Mouse (Mus musculus): Measurements from ENCODE around the gene Figla. TPM values are rescaled to one million over a fixed set of nuclear protein-coding genes. Genes with fewer than 3 reads are reported as not detected.

Figla gene
- polyA plus RNA-seq, 1 experiment = 0.99 TPM

DNA sequence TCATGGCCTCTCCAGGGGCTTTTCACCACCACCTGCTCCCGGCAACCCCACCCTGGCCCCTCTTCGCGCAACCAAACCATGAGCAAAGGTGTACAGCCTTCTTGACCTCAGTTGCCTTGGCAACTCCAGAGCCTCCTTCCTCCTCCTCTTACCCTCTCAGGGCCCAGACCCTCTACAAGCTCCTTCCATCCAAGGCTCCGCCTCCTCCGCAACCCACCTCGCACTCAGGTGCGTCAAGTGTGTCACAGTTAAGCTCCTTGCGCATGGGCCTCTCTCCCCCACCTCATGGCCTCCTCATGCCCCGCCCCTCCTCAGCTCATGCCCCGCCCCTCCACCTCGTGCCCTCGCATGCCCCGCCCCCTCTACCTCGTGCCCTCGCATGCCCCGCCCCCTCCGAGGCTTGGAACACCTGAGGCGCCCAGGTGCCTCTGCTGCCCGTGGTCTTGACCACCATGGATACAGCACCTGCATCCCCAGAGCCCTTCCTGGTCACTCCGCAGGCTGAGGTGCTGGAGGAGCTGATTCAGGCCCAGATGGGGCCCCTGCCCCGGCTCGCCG, 901 bp downstream of the Figla start:
- TF ChIP-seq CTCF (IDR thresholded peaks at IDR 0.05; ENCODE audit: control insufficient read depth, insufficient read depth, insufficient replicate concordance, low read depth, low read length) (no peak), POLR2A (IDR thresholded peaks at IDR 0.05; ENCODE audit: control insufficient read depth, low read depth, low read length) (peak; percentile 58; the same call in 1 of the 2 replicates)
- H3K4me3 ChIP-seq (ENCODE audit: control insufficient read depth, low read depth, low read length) = peak overlapping the region; percentile 83
- H3K27ac ChIP-seq (ENCODE audit: control insufficient read depth, insufficient read depth, low read depth, low read length) = peak overlapping the region; percentile 23; the same call in 1 of the 2 replicates
- H3K27me3 ChIP-seq (ENCODE audit: control insufficient read depth, insufficient read depth, low read length) = no peaks in the 10 kb centered on the region
- peaks cover 10% of the 10 kb centered on the region for H3K4me1 ChIP-seq (ENCODE audit: control insufficient read depth, insufficient read depth, low read length)
- no peaks in the 10 kb centered on the region for H3K36me3 ChIP-seq (ENCODE audit: control insufficient read depth, insufficient read depth, low read length)

GRCm38 (mm10) chr6:86019415-86020237, 3.7 kb downstream of the Figla start:
- H3K27ac ChIP-seq (ENCODE audit: control insufficient read depth, insufficient read depth, low read depth, low read length) = no peak overlapping the region
- no peaks in the 10 kb centered on the region for H3K27me3 ChIP-seq (ENCODE audit: control insufficient read depth, insufficient read depth, low read length)
- TF ChIP-seq POLR2A (IDR thresholded peaks at IDR 0.05; ENCODE audit: control insufficient read depth, low read depth, low read length) (no peak), CTCF (IDR thresholded peaks at IDR 0.05; ENCODE audit: control insufficient read depth, insufficient read depth, insufficient replicate concordance, low read depth, low read length) (no peak)
- H3K36me3 ChIP-seq (ENCODE audit: control insufficient read depth, insufficient read depth, low read length) = no peaks in the 10 kb centered on the region
- H3K4me3 ChIP-seq (ENCODE audit: control insufficient read depth, low read depth, low read length) = no peak overlapping the region
- peaks cover 10% of the 10 kb centered on the region for H3K4me1 ChIP-seq (ENCODE audit: control insufficient read depth, insufficient read depth, low read length)

GRCm38 (mm10) chr6:86020948-86021347, 5.0 kb downstream of the Figla start:
- no peak overlapping the region for H3K4me3 ChIP-seq (ENCODE audit: control insufficient read depth, low read depth, low read length)
- peaks cover 10% of the 10 kb centered on the region for H3K4me1 ChIP-seq (ENCODE audit: control insufficient read depth, insufficient read depth, low read length)
- H3K36me3 ChIP-seq (ENCODE audit: control insufficient read depth, insufficient read depth, low read length) = no peaks in the 10 kb centered on the region
- TF ChIP-seq CTCF (IDR thresholded peaks at IDR 0.05; ENCODE audit: control insufficient read depth, insufficient read depth, insufficient replicate concordance, low read depth, low read length) = no peak
- no peak for TF ChIP-seq POLR2A (IDR thresholded peaks at IDR 0.05; ENCODE audit: control insufficient read depth, low read depth, low read length)
- no peaks in the 10 kb centered on the region for H3K27me3 ChIP-seq (ENCODE audit: control insufficient read depth, insufficient read depth, low read length)
- H3K27ac ChIP-seq (ENCODE audit: control insufficient read depth, insufficient read depth, low read depth, low read length) = no peak overlapping the region

GRCm38 (mm10) chr6:86026632-86027292, 10.8 kb downstream of the Figla start:
- Histone ChIP-seq H3K4me3 (ENCODE audit: control insufficient read depth, low read depth, low read length) (no peak overlapping the region), H3K27ac (ENCODE audit: control insufficient read depth, insufficient read depth, low read depth, low read length) (no peak overlapping the region), H3K27me3 (ENCODE audit: control insufficient read depth, insufficient read depth, low read length) (no peaks in the 10 kb centered on the region), H3K4me1 (ENCODE audit: control insufficient read depth, insufficient read depth, low read length) (no peaks in the 10 kb centered on the region; the same call in 1 of the 2 replicates), H3K36me3 (ENCODE audit: control insufficient read depth, insufficient read depth, low read length) (no peaks in the 10 kb centered on the region)
- TF ChIP-seq POLR2A (IDR thresholded peaks at IDR 0.05; ENCODE audit: control insufficient read depth, low read depth, low read length) = no peak
- TF ChIP-seq CTCF (IDR thresholded peaks at IDR 0.05; ENCODE audit: control insufficient read depth, insufficient read depth, insufficient replicate concordance, low read depth, low read length) = no peak

DNA sequence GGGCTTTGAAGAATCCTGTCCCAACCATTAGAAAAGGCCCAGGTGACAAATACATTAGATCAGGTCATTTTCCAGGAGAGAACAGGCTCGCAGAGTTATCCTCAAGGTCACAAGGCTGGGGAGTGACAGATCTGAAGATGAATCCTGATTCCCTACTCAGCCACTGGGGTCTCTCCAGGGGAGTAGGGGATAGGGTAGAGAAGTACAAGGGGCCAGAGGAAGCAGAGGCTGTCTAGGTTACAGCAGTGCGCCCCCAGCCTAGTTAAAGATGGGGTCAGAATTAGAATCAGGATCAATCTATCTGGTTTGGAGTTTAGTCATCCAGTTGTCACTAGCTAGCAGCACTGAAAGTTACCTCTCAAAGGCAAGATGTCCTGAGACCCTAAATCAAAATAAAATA, 12.2 kb downstream of the Figla start:
- Histone ChIP-seq H3K27me3 (ENCODE audit: control insufficient read depth, insufficient read depth, low read length) (no peaks in the 10 kb centered on the region), H3K36me3 (ENCODE audit: control insufficient read depth, insufficient read depth, low read length) (no peaks in the 10 kb centered on the region), H3K4me1 (ENCODE audit: control insufficient read depth, insufficient read depth, low read length) (no peaks in the 10 kb centered on the region; the same call in 1 of the 2 replicates), H3K4me3 (ENCODE audit: control insufficient read depth, low read depth, low read length) (no peak overlapping the region), H3K27ac (ENCODE audit: control insufficient read depth, insufficient read depth, low read depth, low read length) (no peak overlapping the region)
- no peak for TF ChIP-seq POLR2A (IDR thresholded peaks at IDR 0.05; ENCODE audit: control insufficient read depth, low read depth, low read length)

DNA sequence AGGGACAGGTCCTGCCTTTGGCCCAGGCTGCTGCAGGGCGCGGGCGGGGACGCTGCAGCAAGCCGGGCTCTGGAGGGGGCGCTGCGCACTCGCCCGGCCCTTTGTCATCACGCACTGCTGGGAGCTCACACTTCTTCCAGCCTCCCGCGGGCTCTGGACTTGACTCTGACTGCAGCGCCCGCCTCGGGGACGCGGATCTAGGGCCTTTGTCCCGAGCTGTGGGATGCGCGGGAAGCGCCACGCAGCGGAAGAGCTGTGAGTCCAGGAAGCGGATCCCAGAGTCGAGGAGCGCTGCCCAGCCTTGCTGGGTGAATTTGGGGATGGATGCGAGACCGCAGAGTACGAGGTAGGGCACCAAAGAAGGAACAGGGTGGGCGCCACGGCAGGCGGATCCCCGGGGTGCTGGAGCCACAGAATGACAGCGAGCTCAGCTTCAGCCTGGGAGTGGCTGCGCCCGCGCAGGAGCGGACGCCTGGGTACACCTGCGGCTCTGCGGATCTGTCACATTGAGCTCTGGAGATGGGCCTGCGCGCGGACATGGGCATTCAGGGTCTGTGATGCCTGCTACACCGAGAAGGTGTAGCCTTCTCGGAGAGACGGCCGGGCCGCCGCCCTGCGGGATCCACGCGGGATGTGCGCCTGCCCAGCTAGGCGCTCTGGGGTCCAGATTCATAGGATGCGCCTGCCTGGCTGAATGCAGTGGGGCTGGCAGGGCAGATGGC, 12.8 kb downstream of the Figla start, which contains the start of gene Add2:
Gene Add2 (plus strand): TSS at position 81 of the 722 bp plus-strand sequence.
- Histone ChIP-seq H3K27me3 (ENCODE audit: control insufficient read depth, insufficient read depth, low read length) (no peaks in the 10 kb centered on the region), H3K36me3 (ENCODE audit: control insufficient read depth, insufficient read depth, low read length) (no peaks in the 10 kb centered on the region), H3K27ac (ENCODE audit: control insufficient read depth, insufficient read depth, low read depth, low read length) (no peak within 1 kb of the TSS), H3K4me3 (ENCODE audit: control insufficient read depth, low read depth, low read length) (peak within 1 kb of the TSS; percentile 32), H3K4me1 (ENCODE audit: control insufficient read depth, insufficient read depth, low read length) (no peaks in the 10 kb centered on the region; the same call in 1 of the 2 replicates)
- TF ChIP-seq POLR2A (IDR thresholded peaks at IDR 0.05; ENCODE audit: control insufficient read depth, low read depth, low read length) (no peak), CTCF (IDR thresholded peaks at IDR 0.05; ENCODE audit: control insufficient read depth, insufficient read depth, insufficient replicate concordance, low read depth, low read length) (no peak)

Measured in testis, adult 2 months (tissue).